Mouse (Mus musculus): ENCODE data around the gene Neurod6.

The Neurod6 gene

DNA sequence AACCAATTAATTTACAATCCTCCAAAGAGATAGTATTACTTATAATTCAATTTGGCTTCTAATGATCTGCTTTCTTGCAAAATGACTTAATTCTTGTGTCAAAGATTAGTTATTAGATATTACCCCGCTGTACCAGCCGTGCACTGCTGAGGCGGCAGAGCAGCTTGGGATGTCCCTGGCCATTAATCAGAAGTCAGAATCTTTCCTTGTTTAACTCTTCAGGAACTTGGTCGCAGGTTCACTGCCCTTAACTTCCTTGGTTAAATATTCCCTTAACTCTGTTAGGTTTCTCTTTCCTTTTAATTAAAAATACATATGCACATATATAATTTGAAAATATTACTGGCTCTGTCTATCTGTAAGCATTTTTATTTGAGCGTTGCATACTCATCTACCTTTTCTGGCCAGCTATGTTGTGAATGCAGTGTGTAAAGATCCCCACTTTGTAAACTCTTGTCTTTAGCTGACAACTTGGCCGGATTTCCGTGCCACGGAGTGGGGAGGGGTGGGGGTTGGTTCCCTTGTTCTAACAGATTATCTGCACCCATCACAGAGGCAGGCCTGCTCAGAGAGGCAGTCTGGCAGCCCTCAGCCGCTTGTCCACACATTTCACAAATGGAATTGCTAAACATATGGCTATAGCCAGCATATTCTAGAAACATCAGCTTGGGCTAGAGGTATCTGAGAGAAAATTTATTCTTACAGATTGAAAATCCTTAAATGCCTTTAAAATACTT is 34.1 kb downstream of the Neurod6 start:
- DNase-seq (ENCODE audit: low read depth, low spot score): no peak

DNA sequence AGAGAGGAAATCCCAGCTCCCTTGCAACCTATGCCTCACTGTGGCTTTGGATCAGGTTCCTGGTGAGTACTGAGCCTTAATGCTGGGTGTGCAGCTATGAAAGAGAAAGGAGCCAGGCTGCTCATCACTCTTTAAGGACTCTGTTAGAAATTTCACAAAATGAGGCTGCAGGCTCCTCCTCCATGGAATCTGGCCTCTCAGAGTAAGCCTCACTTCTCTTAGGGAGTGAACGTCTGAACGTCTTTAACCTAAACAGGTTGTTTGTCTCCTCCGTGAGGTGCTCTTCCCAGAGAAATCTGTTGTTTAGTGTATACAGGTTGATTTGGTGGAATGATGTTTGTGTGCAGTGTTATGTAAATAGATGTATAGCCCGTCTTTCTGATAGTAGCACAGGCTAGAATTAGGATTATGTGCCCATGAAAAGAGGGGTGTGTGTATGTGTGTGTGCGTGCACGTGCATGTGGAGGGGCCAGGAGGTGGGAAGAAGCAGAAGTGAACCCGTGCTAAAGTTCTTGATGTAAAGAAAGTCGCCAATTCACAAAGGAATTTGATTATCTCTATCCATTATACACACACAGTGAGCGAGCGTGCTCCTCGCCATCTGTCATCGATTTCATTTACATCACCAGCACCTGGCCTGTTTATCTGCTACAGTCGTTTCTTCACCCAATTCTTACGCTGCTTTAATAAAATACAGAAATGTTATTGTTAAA is 34.8 kb downstream of the Neurod6 start:
- DNase-seq (ENCODE audit: low read depth, low spot score): no peak

DNA sequence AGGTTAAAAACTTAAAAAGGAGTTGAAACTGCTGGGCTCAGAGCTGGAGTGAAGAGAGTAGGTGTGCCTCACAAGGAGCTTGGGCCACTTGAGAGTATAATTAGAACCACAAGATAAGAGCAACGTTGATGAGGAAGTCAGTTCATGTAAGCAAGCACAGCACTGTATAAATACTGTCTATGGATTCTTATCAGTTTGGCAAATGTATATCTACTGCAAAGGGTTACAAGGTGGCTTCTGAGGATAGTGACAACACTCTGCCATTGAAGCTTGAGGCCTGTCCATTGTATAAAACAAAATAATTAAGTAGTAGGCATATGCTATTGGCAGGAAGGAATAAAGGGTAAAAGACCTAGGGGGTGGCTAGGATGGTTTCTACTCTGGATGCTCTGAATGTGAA is 46.4 kb downstream of the Neurod6 start:
- DNase-seq (ENCODE audit: low read depth, low spot score): no peak
